Mouse (Mus musculus): ENCODE measurements at regions not wholly inside any gene's neighbourhood (a gene's known extent, or its start where the extent isn't known, plus 50 kb on each side); places are given as distances from the start of the nearest gene placed in this dataset.

DNA sequence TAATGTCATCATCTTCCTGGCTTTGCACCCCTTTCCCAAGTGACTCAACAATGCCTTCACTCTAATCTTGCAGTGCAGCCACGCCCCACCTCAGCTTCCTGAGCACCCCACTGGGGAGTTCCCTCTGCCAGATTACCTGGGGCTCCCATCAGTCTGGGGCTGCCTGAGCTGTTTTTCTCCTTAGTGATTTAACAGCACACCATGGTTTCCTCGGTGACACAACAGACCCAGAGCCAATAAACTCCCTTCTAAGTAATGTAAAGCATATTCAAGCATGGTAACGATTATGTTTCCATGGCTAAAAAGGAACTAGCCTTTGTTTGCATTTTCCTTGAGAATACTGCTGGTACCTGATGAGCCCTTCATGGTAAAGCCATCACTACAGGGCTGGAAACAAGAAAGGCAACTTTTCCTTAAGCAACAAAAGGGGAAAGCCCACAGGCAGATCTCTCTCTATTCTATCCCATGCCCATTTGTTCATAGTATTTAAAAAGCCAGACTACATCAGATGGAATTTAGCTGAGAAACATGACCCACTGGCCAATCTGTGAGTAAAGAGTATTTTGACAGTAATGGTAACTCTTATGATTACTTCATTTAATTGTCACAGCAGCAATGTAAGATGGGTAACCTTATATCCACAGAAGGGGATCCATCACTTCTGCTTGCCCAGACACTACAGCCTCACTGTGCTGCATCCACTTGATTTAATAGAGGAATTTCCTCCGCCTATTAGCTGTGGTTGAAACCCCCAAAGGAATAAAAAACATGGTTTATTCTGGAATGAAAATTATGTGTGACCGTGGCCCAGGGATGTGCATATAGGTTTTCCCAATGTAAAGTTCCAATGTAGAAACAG lies 294.6 kb upstream of the Tmc3 start:
- H3K4me2 ChIP-seq (ENCODE audit: low read depth, low read length) = no peak overlapping the region
- H3K9ac ChIP-seq (ENCODE audit: low read depth, low read length) = no peak overlapping the region
- no peaks in the 10 kb centered on the region for H3K36me3 ChIP-seq (ENCODE audit: control insufficient read depth, insufficient read depth, low read length)
- peak; percentile 92 for DNase-seq (ENCODE audit: low spot score)
- H3K27me3 ChIP-seq (replicated peaks; ENCODE audit: control insufficient read depth, insufficient read depth, low read length) = no peaks in the 10 kb centered on the region
- peak overlapping the region; percentile 76 for H3K27ac ChIP-seq (replicated peaks; ENCODE audit: low read depth, low read length)
- H3K9me3 ChIP-seq (ENCODE audit: control insufficient read depth, low read length) = no peaks in the 10 kb centered on the region
- 14% methylated on average over 5 of the region's 5 CpGs for WGBS
- peaks cover 10% of the 10 kb centered on the region for H3K4me1 ChIP-seq (ENCODE audit: control insufficient read depth, insufficient read depth, low read length)
- peak; percentile 95 for ATAC-seq (ENCODE audit: low read depth)
- no peak overlapping the region for H3K4me3 ChIP-seq (ENCODE audit: low read depth, low read length)

GRCm38 (mm10) chr7:83307112-83307511 lies 277.6 kb upstream of the Tmc3 start:
- no peak overlapping the region for H3K9ac ChIP-seq (ENCODE audit: low read depth, low read length)
- no peak for ATAC-seq (ENCODE audit: low read depth)
- no peaks in the 10 kb centered on the region for H3K9me3 ChIP-seq (ENCODE audit: control insufficient read depth, low read length)
- H3K27me3 ChIP-seq (replicated peaks; ENCODE audit: control insufficient read depth, insufficient read depth, low read length) = no peaks in the 10 kb centered on the region
- H3K27ac ChIP-seq (replicated peaks; ENCODE audit: low read depth, low read length) = no peak overlapping the region
- 43% methylated on average over 1 of the region's 1 CpGs for WGBS
- DNase-seq (ENCODE audit: low spot score) = no peak
- no peaks in the 10 kb centered on the region for H3K36me3 ChIP-seq (ENCODE audit: control insufficient read depth, insufficient read depth, low read length)
- no peaks in the 10 kb centered on the region for H3K4me1 ChIP-seq (ENCODE audit: control insufficient read depth, insufficient read depth, low read length)
- H3K4me3 ChIP-seq (ENCODE audit: low read depth, low read length) = no peak overlapping the region
- no peak overlapping the region for H3K4me2 ChIP-seq (ENCODE audit: low read depth, low read length)

DNA sequence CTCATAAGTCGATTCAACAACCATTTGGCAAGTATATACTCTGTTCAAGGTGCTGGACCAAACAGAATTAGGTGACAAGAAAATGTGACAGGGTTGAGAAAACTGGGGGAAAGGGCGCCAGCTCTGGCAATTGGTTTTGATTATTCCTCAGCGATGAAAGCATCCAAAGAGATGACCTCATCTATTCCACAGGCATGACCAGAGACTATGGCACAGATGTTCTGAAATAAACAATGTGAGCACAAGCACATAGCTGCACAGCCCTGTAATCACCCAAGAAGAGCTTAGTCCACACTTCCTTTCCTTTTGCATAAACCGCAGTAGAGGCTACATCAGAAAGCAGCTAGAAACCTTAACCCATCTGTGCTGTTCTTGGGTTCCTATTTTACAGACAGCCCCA lies 272.6 kb upstream of the Tmc3 start:
- Histone ChIP-seq H3K4me1 (ENCODE audit: control insufficient read depth, insufficient read depth, low read length) (no peaks in the 10 kb centered on the region), H3K36me3 (ENCODE audit: control insufficient read depth, insufficient read depth, low read length) (no peaks in the 10 kb centered on the region), H3K4me3 (ENCODE audit: low read depth, low read length) (no peak overlapping the region), H3K9me3 (ENCODE audit: control insufficient read depth, low read length) (no peaks in the 10 kb centered on the region), H3K4me2 (ENCODE audit: low read depth, low read length) (no peak overlapping the region), H3K27ac (replicated peaks; ENCODE audit: low read depth, low read length) (no peak overlapping the region), H3K27me3 (replicated peaks; ENCODE audit: control insufficient read depth, insufficient read depth, low read length) (no peaks in the 10 kb centered on the region), H3K9ac (ENCODE audit: low read depth, low read length) (no peak overlapping the region)
- DNase-seq (ENCODE audit: low spot score) (peak; percentile 68), ATAC-seq (ENCODE audit: low read depth) (peak; percentile 70; the same call in 1 of the 2 replicates)
- 51% methylated on average over 4 of the region's 4 CpGs for WGBS

- Histone ChIP-seq H3K27ac (replicated peaks; ENCODE audit: low read depth, low read length) (no peak overlapping the region), H3K4me2 (ENCODE audit: low read depth, low read length) (no peak overlapping the region), H3K4me1 (ENCODE audit: control insufficient read depth, insufficient read depth, low read length) (no peaks in the 10 kb centered on the region), H3K9ac (ENCODE audit: low read depth, low read length) (no peak overlapping the region), H3K36me3 (ENCODE audit: control insufficient read depth, insufficient read depth, low read length) (no peaks in the 10 kb centered on the region), H3K9me3 (ENCODE audit: control insufficient read depth, low read length) (0 out of 2 replicates have a peak, but pooled peaks cover 3% of the 10 kb centered on the region), H3K4me3 (ENCODE audit: low read depth, low read length) (no peak overlapping the region), H3K27me3 (replicated peaks; ENCODE audit: control insufficient read depth, insufficient read depth, low read length) (no peaks in the 10 kb centered on the region)
- no peak for ATAC-seq (ENCODE audit: low read depth)
- DNase-seq (ENCODE audit: low spot score) = no peak
- 69% methylated on average over 5 of the region's 5 CpGs for WGBS
Measured at GRCm38 (mm10) chr7:83329809-83330412, 254.8 kb upstream of the Tmc3 start.

DNA sequence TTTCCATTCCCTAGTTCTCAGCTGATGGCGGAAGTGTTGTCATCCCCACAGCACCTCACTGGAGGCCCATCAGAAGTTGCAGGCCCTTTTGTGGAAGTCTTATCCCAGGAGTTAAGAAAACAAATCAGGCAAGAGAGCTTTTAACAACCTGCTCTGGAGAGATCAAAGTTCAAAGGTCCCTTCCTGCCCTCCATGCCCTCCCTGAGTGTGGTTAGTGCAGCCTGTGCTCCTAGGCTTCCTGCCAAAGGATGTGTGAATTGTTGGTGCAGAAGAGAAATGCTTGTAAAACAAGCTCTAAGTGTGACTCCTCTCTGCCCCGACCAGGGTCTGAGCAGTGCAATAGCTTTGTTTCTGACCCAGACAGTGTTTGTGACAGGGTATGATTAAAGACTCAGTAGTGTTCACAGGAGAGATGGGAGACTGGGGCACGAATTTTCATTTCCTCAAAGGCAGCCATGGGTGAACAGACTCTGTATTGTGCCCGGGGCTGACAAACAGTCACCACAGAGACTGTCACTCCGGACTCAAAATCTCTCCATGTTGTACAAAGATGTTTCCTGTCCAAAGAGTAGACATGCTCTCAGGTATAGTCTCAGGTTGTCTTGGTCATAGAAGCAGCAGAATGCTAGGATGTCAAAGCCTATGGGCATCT lies 237.5 kb upstream of the Tmc3 start:
- Histone ChIP-seq H3K4me2 (ENCODE audit: low read depth, low read length) (no peak overlapping the region), H3K9ac (ENCODE audit: low read depth, low read length) (no peak overlapping the region), H3K4me3 (ENCODE audit: low read depth, low read length) (no peak overlapping the region), H3K4me1 (ENCODE audit: control insufficient read depth, insufficient read depth, low read length) (no peaks in the 10 kb centered on the region), H3K9me3 (ENCODE audit: control insufficient read depth, low read length) (no peaks in the 10 kb centered on the region), H3K36me3 (ENCODE audit: control insufficient read depth, insufficient read depth, low read length) (no peaks in the 10 kb centered on the region), H3K27ac (replicated peaks; ENCODE audit: low read depth, low read length) (no peak overlapping the region), H3K27me3 (replicated peaks; ENCODE audit: control insufficient read depth, insufficient read depth, low read length) (no peaks in the 10 kb centered on the region)
- no peak for DNase-seq (ENCODE audit: low spot score)
- ATAC-seq (ENCODE audit: low read depth) = no peak
- 47% methylated on average over 5 of the region's 5 CpGs for WGBS

DNA sequence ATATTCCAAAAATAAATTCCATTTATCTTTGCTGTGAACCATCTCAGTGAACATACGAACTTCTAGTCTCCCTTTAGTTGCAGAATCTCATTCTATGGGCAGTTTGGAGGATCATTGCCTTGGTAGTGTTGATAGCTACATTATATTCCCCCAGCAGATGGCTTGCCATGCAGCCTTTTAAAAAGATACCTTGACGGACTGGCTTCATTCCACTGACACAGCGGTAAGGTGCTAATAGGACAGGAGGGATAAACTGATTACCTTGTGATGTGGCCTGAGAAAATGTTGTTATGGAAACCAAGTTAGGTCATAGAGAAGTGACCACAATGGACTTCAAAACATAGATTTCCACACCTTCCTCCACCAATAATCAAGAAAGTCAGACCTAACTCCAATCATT lies 215.5 kb upstream of the Tmc3 start:
- ATAC-seq (ENCODE audit: low read depth) (no peak), DNase-seq (ENCODE audit: low spot score) (no peak)
- Histone ChIP-seq H3K36me3 (ENCODE audit: control insufficient read depth, insufficient read depth, low read length) (no peaks in the 10 kb centered on the region), H3K4me3 (ENCODE audit: low read depth, low read length) (no peak overlapping the region), H3K27me3 (replicated peaks; ENCODE audit: control insufficient read depth, insufficient read depth, low read length) (no peaks in the 10 kb centered on the region), H3K9ac (ENCODE audit: low read depth, low read length) (no peak overlapping the region), H3K9me3 (ENCODE audit: control insufficient read depth, low read length) (no peaks in the 10 kb centered on the region), H3K4me1 (ENCODE audit: control insufficient read depth, insufficient read depth, low read length) (no peaks in the 10 kb centered on the region), H3K4me2 (ENCODE audit: low read depth, low read length) (no peak overlapping the region), H3K27ac (replicated peaks; ENCODE audit: low read depth, low read length) (no peak overlapping the region)
- WGBS = 82% methylated on average over 3 of the region's 3 CpGs

DNA sequence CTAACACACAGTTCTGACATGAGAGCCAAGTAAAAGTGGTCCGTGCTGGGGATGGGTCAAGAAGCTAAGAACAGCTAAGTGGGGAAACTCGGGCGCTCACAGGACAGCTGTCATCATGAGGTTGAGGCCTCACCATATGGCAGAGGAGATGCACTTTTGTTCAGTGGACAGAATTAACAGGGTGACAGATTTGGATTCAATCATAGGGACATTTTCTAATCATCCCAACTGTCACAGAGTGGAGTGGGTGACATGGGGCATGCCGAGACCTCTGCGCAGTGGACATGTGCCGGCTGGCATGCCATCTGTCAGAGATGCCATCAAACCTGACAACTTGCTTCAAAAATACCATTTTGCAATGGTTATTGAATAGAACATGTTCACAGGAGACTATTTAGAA lies 215.1 kb upstream of the Tmc3 start:
- DNase-seq (ENCODE audit: low spot score) = no peak
- Histone ChIP-seq H3K27ac (replicated peaks; ENCODE audit: low read depth, low read length) (no peak overlapping the region), H3K4me1 (ENCODE audit: control insufficient read depth, insufficient read depth, low read length) (no peaks in the 10 kb centered on the region), H3K4me3 (ENCODE audit: low read depth, low read length) (no peak overlapping the region), H3K9ac (ENCODE audit: low read depth, low read length) (no peak overlapping the region), H3K4me2 (ENCODE audit: low read depth, low read length) (no peak overlapping the region), H3K9me3 (ENCODE audit: control insufficient read depth, low read length) (no peaks in the 10 kb centered on the region), H3K27me3 (replicated peaks; ENCODE audit: control insufficient read depth, insufficient read depth, low read length) (no peaks in the 10 kb centered on the region), H3K36me3 (ENCODE audit: control insufficient read depth, insufficient read depth, low read length) (no peaks in the 10 kb centered on the region)
- 87% methylated on average over 6 of the region's 6 CpGs for WGBS
- ATAC-seq (ENCODE audit: low read depth) = no peak

DNA sequence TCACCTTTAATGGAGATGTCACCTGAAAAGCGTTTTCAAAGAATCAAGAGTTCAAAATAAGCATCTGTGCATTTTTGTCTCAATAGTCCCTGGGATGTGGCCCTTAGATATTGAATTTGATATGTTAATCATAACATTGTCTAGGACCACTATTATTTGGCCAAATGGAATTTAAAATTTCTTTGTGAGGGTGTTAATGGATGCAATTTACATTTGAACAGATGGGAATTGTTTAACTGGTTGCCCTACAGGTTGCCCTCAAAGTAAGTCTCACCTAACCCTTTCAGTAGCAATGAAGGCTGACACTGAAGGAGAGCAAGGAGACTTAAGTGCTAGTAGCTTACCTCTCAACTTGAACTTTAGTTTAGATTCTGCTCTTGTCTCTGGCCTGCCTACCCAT lies 207.9 kb upstream of the Tmc3 start:
- Histone ChIP-seq H3K9me3 (ENCODE audit: control insufficient read depth, low read length) (no peaks in the 10 kb centered on the region), H3K27ac (replicated peaks; ENCODE audit: low read depth, low read length) (no peak overlapping the region), H3K27me3 (replicated peaks; ENCODE audit: control insufficient read depth, insufficient read depth, low read length) (no peaks in the 10 kb centered on the region), H3K4me2 (ENCODE audit: low read depth, low read length) (no peak overlapping the region), H3K4me1 (ENCODE audit: control insufficient read depth, insufficient read depth, low read length) (0 out of 2 replicates have a peak, but pooled peaks cover 4% of the 10 kb centered on the region), H3K4me3 (ENCODE audit: low read depth, low read length) (no peak overlapping the region), H3K9ac (ENCODE audit: low read depth, low read length) (no peak overlapping the region), H3K36me3 (ENCODE audit: control insufficient read depth, insufficient read depth, low read length) (no peaks in the 10 kb centered on the region)
- DNase-seq (ENCODE audit: low spot score) = no peak
- 66% methylated on average over 1 of the region's 1 CpGs for WGBS
- ATAC-seq (ENCODE audit: low read depth) = no peak
